Mouse (Mus musculus) lung, postnatal 0 days (tissue): ENCODE data around the gene Ttll9. TPM values are rescaled to one million over a fixed set of nuclear protein-coding genes. Genes with fewer than 3 reads are reported as not detected.

Source experiments
- ATAC-seq: fragments of 200-750 bp; cut with Nextera tagmentation; 2 replicates; pipeline ENCODE4 v1.8.0; 2017; ENCODE audit warnings: moderate library complexity
- DNase-seq: peaks from one replicate; pipeline ENCODE4 v3.0.0-alpha.2; 2016; ENCODE audit warnings: low spot score
- H3K27ac ChIP-seq: fragments of 300-500 bp; sonication (generic); 2 replicates; pipeline ENCODE4 v1.5.1; 2014; ENCODE audit warnings: antibody characterized with exemption, mild to moderate bottlenecking, low read length, mixed read lengths
- H3K27me3 ChIP-seq: fragments of 300-500 bp; sonication (generic); replicated peaks from 2 replicates; pipeline ENCODE4 v1.6.1; 2014; ENCODE audit warnings: low read length, mixed read lengths; ENCODE audit not compliant: insufficient read depth
- H3K36me3 ChIP-seq: fragments of 300-500 bp; sonication (generic); 2 replicates; pipeline ENCODE4 v1.6.1; 2014; ENCODE audit warnings: low read length, mixed read lengths; ENCODE audit not compliant: insufficient read depth
- H3K4me1 ChIP-seq: fragments of 300-500 bp; sonication (generic); 2 replicates; pipeline ENCODE4 v1.6.1; 2014; ENCODE audit warnings: antibody characterized with exemption, low read depth, low read length, mixed read lengths; ENCODE audit not compliant: insufficient read depth
- H3K4me2 ChIP-seq: fragments of 300-500 bp; sonication (generic); replicated peaks from 2 replicates; pipeline ENCODE4 v1.6.1; 2014; ENCODE audit warnings: low read depth, mild to moderate bottlenecking, low read length, moderate library complexity, mixed read lengths
- H3K4me3 ChIP-seq: fragments of 300-500 bp; sonication (generic); 2 replicates; pipeline ENCODE4 v1.5.1; 2014; ENCODE audit warnings: low read depth, low read length
- H3K9ac ChIP-seq: fragments of 300-500 bp; sonication (generic); replicated peaks from 2 replicates; pipeline ENCODE4 v1.6.1; 2014; ENCODE audit warnings: low read depth, mild to moderate bottlenecking
- H3K9me3 ChIP-seq: fragments of 300-500 bp; sonication (generic); 2 replicates; pipeline ENCODE4 v1.6.1; 2016; ENCODE audit warnings: low read length, mixed read lengths
- CTCF ChIP-seq: IDR thresholded peaks from 2 replicates; pipeline ENCODE4 v1.5.1; 2016; ENCODE audit warnings: antibody characterized with exemption, mild to moderate bottlenecking
- EP300 ChIP-seq: IDR thresholded peaks from 2 replicates; pipeline ENCODE4 v1.6.1; 2016; ENCODE audit warnings: antibody characterized with exemption, mild to moderate bottlenecking, control low read depth
- WGBS: fragments of 180-500 bp; shearing (Covaris S2); extraction: QIAGEN DNeasy Blood & Tissue Kit; methylation state at CpG from one replicate; pipeline ENCODE4 v1.1.7; 2014; 5-methylcytosine and 5-hydroxymethylcytosine counted together
- polyA plus RNA-seq: library from polyadenylated mRNA; unstranded; fragments of >200 nt; fragmentation: Nextera tagmentation; extraction: Ambion mirVana; gene quantifications from 2 replicates; pipeline ENCODE4 v1.2.1, GENCODE M21; 2015

Gene Ttll9
- polyA plus RNA-seq, 1 experiment from 2014 or later = 1.1 TPM

- no peaks in the 10 kb centered on the region for H3K27me3 ChIP-seq
- H3K4me2 ChIP-seq = no peak overlapping the region
Observed at GRCm38 (mm10) chr2:152997046-152997445, 34.8 kb downstream of the Ttll9 start.

GRCm38 (mm10) chr2:153002492-153003248 is 40.4 kb downstream of the Ttll9 start:
- no peak for ATAC-seq
- peaks cover 6% of the 10 kb centered on the region; the same call in 1 of the 2 replicates for H3K36me3 ChIP-seq
- WGBS = 69% methylated on average over 15 of the region's 15 CpGs

More at GRCm38 (mm10) chr2:152997046-152997445, 34.8 kb downstream of the Ttll9 start:
- H3K4me1 ChIP-seq = no peaks in the 10 kb centered on the region
- 63% methylated on average over 4 of the region's 4 CpGs for WGBS
- TF ChIP-seq EP300 = no peak
- TF ChIP-seq CTCF = no peak
- DNase-seq = no peak
- no peaks in the 10 kb centered on the region for H3K36me3 ChIP-seq
- ATAC-seq = no peak
- H3K9me3 ChIP-seq = no peaks in the 10 kb centered on the region
- no peak overlapping the region for H3K4me3 ChIP-seq
- no peak overlapping the region for H3K27ac ChIP-seq
- no peak overlapping the region for H3K9ac ChIP-seq

GRCm38 (mm10) chr2:153003681-153004338 is 41.5 kb downstream of the Ttll9 start:
- Histone ChIP-seq H3K4me3 (no peak overlapping the region), H3K9ac (no peak overlapping the region), H3K9me3 (no peaks in the 10 kb centered on the region), H3K4me1 (no peaks in the 10 kb centered on the region), H3K27me3 (no peaks in the 10 kb centered on the region), H3K4me2 (no peak overlapping the region), H3K27ac (no peak overlapping the region), H3K36me3 (peaks cover 7% of the 10 kb centered on the region; the same call in 1 of the 2 replicates)
- ATAC-seq = no peak
- DNase-seq = no peak
- TF ChIP-seq CTCF (no peak), EP300 (no peak)
- 61% methylated on average over 13 of the region's 13 CpGs for WGBS

More at GRCm38 (mm10) chr2:153002492-153003248, 40.4 kb downstream of the Ttll9 start:
- no peak overlapping the region for H3K4me2 ChIP-seq
- no peaks in the 10 kb centered on the region for H3K27me3 ChIP-seq
- H3K4me1 ChIP-seq = no peaks in the 10 kb centered on the region
- H3K9me3 ChIP-seq = no peaks in the 10 kb centered on the region
- H3K27ac ChIP-seq = no peak overlapping the region
- no peak overlapping the region for H3K4me3 ChIP-seq
- TF ChIP-seq CTCF (no peak), EP300 (no peak)
- no peak overlapping the region for H3K9ac ChIP-seq
- DNase-seq = no peak

- Histone ChIP-seq H3K9me3 (no peaks in the 10 kb centered on the region), H3K36me3 (peaks cover 17% of the 10 kb centered on the region; the same call in 1 of the 2 replicates), H3K9ac (no peak overlapping the region), H3K27me3 (no peaks in the 10 kb centered on the region), H3K27ac (no peak overlapping the region), H3K4me3 (no peak overlapping the region), H3K4me1 (no peaks in the 10 kb centered on the region), H3K4me2 (no peak overlapping the region)
- WGBS = 78% methylated on average over 3 of the region's 3 CpGs
- no peak for ATAC-seq
- TF ChIP-seq EP300 (no peak), CTCF (no peak)
- DNase-seq = no peak
Observed at GRCm38 (mm10) chr2:153005981-153006380, 43.7 kb downstream of the Ttll9 start.

- WGBS = 92% methylated on average over 12 of the region's 12 CpGs
- Histone ChIP-seq H3K4me3 (no peak overlapping the region), H3K9ac (no peak overlapping the region), H3K27me3 (no peaks in the 10 kb centered on the region), H3K4me2 (no peak overlapping the region), H3K27ac (no peak overlapping the region), H3K36me3 (peaks cover 17% of the 10 kb centered on the region; the same call in 1 of the 2 replicates), H3K9me3 (no peaks in the 10 kb centered on the region), H3K4me1 (peaks cover 3% of the 10 kb centered on the region; the same call in 1 of the 2 replicates)
- TF ChIP-seq EP300 = no peak
- TF ChIP-seq CTCF = no peak
- ATAC-seq = no peak
- DNase-seq = no peak
Observed at GRCm38 (mm10) chr2:153009192-153009973, 47.1 kb downstream of the Ttll9 start.
